Mouse (Mus musculus) adrenal gland, adult 8-10 months (tissue): ENCODE data around the gene March10. TPM values are rescaled to one million over a fixed set of nuclear protein-coding genes. Genes with fewer than 3 reads are reported as not detected.

Experiments
- DNase-seq: peaks from one replicate; pipeline ENCODE4 v3.0.0; 2022
- total RNA-seq, 4 experiments: library from RNA; stranded (reverse); gene quantifications; 2 replicates each; pipeline ENCODE4 v1.2.4; 2022

Gene March10
- total RNA-seq, 4 experiments from 2014 or later = not detected

GRCm38 (mm10) chr11:105390290-105390689 lies 66.2 kb downstream of the March10 start:
- no peak for DNase-seq

- DNase-seq = no peak
Observed at GRCm38 (mm10) chr11:105388636-105389035, 67.9 kb downstream of the March10 start.

GRCm38 (mm10) chr11:105385266-105385665 lies 71.3 kb downstream of the March10 start:
- no peak for DNase-seq

- no peak for DNase-seq
Observed at GRCm38 (mm10) chr11:105375821-105376235, 80.7 kb downstream of the March10 start.

GRCm38 (mm10) chr11:105374526-105375175 lies 81.9 kb downstream of the March10 start:
- DNase-seq = no peak

GRCm38 (mm10) chr11:105373881-105374280 lies 82.7 kb downstream of the March10 start:
- peak; percentile 44 for DNase-seq

GRCm38 (mm10) chr11:105371818-105372217 lies 84.7 kb downstream of the March10 start:
- no peak for DNase-seq

- no peak for DNase-seq
Observed at GRCm38 (mm10) chr11:105369526-105370386, 86.8 kb downstream of the March10 start.

GRCm38 (mm10) chr11:105368833-105369232 lies 87.7 kb downstream of the March10 start:
- no peak for DNase-seq

GRCm38 (mm10) chr11:105367163-105367562 lies 89.4 kb downstream of the March10 start:
- DNase-seq = no peak

- peak; percentile 16 for DNase-seq
Observed at GRCm38 (mm10) chr11:105366051-105366450, 90.5 kb downstream of the March10 start.

GRCm38 (mm10) chr11:105365611-105366010 lies 90.9 kb downstream of the March10 start:
- DNase-seq = no peak

- peak; percentile 33 for DNase-seq
Observed at GRCm38 (mm10) chr11:105364386-105365065, 92.0 kb downstream of the March10 start.

GRCm38 (mm10) chr11:105363598-105364385 lies 92.7 kb downstream of the March10 start:
- DNase-seq = peak; percentile 29

- DNase-seq = peak; percentile 56
Observed at GRCm38 (mm10) chr11:105362946-105363597, 93.5 kb downstream of the March10 start.

GRCm38 (mm10) chr11:105362041-105362765 lies 94.3 kb downstream of the March10 start:
- no peak for DNase-seq

- DNase-seq = no peak
Observed at GRCm38 (mm10) chr11:105356301-105356700, 100.2 kb downstream of the March10 start.

GRCm38 (mm10) chr11:105353891-105354280 lies 102.6 kb downstream of the March10 start:
- no peak for DNase-seq

GRCm38 (mm10) chr11:105352954-105353890 lies 103.3 kb downstream of the March10 start:
- peak; percentile 36 for DNase-seq

GRCm38 (mm10) chr11:105352152-105352551 lies 104.4 kb downstream of the March10 start:
- DNase-seq = no peak
